Comparison of ENCODE assay signal across 8 mouse cellular contexts in genomic region chr5:35133468-35133867, GRCm38 (mm10).
"Had no signal": no experiment of that assay in that cellular context is flagged by ENCODE, and none has a peak within 500 bp of the region (broad histone marks: within the 10 kb centered on the region; RNA-seq: fewer than 3 reads in every experiment).

No protein-coding gene starts in this region.

- DNase-seq: liver, postnatal 0 days; lung, adult 2 months; lung, postnatal 14 days; lung, postnatal 36 days; right cerebral cortex, postnatal 14 days; thymus, adult 2 months; thymus, postnatal 25 days; thymus, postnatal 4 days had no signal
